Mouse (Mus musculus): Measurements from ENCODE around the gene Igsf9b. TPM values are rescaled to one million over a fixed set of nuclear protein-coding genes. Genes with fewer than 3 reads are reported as not detected.

Gene Igsf9b
- total RNA-seq, 2 experiments from 2014 or later: 74.3 to 75.7 TPM

DNA sequence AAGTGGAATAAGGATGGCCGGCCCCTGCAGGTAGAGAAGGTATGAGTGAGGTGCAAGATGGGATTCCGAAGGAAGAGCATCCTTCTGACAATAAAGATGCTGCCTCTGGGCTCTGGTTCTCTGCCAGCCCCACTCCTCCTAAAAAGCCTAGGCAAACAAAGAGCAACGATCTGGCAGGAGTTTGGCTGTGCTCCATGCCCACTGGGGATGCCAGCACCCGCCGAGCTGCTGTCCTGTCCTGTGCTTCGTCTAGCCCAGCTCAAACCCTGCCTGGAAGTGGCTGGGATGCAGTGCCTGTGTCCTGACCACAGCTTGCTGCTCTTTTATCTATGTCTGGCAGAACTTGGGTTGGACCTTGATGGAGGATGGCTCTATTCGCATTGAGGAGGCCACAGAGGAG lies 23.3 kb downstream of the Igsf9b start:
- DNase-seq (ENCODE audit: low spot score in 2 of 2): no peak
- intact Hi-C loops (cut with DNase I): no loop called here

DNA sequence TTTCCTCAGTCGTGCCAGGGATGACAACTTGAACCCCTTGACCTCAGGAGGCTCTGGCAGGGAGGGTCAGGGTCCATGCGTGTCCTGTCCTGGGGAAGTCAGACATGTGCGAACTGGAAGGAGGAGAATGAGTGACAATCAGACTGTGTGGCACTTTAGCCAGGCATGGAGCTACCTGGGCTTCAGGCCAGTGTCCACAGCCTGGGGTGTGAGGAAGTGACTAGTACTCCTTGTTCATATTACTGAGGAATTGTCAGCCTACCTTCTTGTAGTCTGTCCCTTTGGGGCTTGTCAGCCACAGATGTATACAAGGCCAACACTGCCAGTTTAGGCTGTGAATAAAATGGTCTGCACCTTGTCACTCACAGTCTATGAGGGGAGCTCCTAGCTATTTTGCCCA lies 24.4 kb downstream of the Igsf9b start:
- intact Hi-C loops (cut with DNase I): no loop called here
- DNase-seq (ENCODE audit: low spot score in 2 of 2): no peak

DNA sequence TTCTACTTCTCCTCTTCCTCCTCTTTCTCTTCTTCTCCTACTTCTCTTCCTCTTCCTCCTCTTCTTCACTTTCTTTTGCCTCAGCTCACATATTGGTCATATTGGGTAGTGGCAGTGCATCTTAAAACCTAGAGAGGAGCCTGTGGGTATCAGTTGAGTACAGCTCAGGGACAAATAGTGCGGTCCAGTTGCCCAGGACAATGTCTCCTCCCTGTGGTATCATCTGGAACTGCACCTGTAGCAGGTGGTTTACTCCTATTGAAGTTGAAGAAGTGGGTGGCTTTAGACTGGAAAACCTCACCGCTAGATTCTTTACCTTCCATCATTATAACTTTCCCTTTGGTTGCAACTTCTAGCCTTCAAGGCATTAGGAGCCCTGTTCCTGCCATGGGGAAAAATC lies 26.9 kb downstream of the Igsf9b start:
- peak; percentile 82 to 87 for DNase-seq (ENCODE audit: low spot score in 2 of 2)

DNA sequence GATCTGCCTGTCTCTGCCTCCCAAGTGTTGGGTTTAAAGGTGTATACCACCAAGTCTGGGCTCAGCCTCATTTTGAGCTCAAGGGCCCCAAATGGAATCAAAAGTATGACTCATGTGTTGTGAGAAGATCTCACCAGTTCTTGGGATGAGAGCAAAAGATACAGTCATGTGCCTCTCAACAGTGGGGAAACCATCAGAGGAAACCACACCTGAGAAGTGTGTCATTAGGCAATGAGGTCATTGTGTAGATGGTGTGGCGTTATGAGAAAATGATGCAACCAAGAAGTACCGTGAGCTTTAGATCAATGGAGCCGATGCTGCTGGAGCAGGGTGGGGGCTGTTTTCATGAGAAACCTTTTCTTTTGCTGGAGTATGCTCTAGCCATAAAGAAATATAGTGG lies 28.6 kb downstream of the Igsf9b start:
- intact Hi-C loops (cut with DNase I): loop anchor here (5.0 kb wide), 2 partner anchors 220 to 280 kb away; no protein-coding TSS in a partner anchor
- DNase-seq (ENCODE audit: low spot score in 2 of 2): no peak

More for the DNA sequence above, 26.9 kb downstream of the Igsf9b start:
- intact Hi-C loops (cut with DNase I): loop anchor here (5.0 kb wide), 2 partner anchors 219 to 279 kb away; no protein-coding TSS in a partner anchor

DNA sequence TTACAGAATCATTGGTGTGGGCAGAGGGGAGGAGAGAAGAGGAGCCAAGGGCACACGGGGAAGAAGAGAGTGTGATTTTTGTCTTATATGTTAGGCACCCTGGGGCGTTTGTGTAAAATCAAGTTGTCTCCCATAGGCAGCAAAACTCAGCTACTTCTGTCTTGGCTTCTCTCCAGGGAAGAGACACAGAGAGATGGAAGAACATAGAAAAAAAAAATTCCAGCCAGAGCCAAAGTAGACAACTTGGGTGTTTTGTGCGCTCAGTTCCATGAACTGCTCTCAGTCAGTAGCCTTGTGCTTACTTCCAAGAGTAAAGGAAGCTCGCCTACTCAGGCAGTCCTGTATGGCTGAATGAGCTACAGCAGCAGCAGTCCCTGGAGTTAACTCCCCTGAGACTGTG lies 31.4 kb downstream of the Igsf9b start:
- intact Hi-C loops (cut with DNase I): no loop called here
- DNase-seq (ENCODE audit: low spot score in 2 of 2): no peak

DNA sequence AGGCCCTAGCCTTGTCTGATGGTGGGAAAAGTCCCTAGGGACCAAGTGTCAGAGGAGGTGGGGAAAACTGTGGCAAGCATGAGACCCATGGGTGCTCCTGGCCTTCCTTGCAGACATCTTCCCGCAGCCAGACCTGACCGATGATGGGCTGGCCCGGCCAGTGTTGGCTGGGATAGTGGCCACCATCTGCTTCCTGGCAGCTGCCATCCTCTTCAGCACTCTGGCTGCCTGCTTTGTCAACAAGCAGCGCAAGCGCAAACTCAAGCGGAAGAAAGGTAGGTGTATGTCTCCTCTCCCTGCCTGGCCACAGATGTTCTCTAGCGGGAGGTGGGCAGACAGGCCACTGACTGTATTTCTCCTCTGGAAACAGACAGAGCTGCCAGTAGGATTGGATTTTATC lies 32.5 kb downstream of the Igsf9b start:
- intact Hi-C loops (cut with DNase I): no loop called here
- no peak for DNase-seq (ENCODE audit: low spot score in 2 of 2)

DNA sequence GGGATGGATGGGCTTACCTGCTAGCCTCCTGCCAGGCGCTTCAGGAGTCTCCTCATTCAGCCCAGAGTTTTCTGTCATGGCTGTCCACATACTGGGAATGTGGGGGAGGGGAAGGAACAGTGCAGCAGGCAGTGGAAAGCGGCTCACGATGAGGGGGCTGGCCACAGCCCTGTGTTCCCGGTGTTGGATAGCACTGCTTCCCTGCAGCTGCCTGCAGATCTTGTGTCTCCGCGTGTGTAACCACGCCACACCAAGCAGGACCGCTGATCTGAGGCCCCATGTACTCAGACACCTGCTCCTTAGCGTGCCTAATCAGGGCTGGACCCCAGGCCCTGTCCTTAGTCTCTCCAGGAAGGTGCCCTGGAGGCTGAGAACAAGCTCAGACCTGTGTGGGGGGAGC lies 35.9 kb downstream of the Igsf9b start:
- intact Hi-C loops (cut with DNase I): no loop called here
- DNase-seq (ENCODE audit: low spot score in 2 of 2): no peak

DNA sequence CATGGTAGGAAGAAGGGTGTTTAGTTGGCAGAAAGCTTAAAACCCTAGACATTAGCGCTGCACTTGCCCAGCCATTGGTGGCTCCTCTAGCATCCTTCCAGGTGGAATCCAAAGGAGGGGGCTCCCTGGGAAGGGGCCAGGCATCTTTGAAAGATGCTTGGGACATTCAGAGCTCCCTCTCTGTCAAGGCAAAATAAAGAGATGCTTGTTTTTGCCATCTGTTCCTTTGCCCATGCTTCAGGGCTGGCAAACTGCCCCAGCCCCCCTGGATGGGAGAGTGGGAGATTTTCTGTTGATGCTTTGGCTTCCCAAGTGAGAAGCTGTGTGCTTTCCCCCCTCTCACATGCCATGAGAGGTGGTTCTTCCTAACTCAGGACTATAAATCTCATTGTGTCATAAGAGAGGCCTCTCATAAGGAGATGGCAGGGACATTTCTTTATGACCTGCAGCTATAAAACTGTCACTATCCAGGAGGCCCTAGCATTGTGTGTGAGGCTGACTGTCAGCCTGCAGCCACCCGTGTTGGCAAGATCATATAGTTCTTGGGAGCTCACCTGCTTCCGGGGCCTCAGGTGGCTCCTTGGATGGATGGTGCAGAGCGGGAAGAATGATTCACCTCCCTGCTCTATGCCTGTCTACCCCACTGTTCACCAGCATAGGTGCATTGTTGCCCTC lies 38.1 kb downstream of the Igsf9b start:
- peak; percentile 49 to 62 for DNase-seq (ENCODE audit: low spot score in 2 of 2)
- intact Hi-C loops (cut with DNase I): no loop called here

DNA sequence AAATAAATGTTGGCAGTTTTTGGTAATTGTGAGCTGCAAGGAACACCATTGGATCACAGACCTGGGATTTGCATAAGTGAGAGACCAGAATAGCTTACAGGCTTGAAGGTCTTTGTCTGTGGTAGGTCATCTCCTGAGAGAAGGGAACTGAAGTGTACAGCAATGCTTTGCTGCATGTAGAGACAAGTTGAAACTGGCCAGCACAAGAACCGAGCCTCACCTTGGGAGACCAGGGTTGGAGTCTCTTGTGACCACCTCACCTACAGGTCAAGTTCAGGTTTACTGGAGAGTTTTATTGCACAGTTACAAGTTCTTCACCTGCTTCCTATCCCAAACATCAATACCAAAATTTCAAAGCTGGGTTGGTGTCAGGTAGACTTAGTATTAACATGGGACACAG lies 40.2 kb downstream of the Igsf9b start:
- intact Hi-C loops (cut with DNase I): no loop called here
- DNase-seq (ENCODE audit: low spot score in 2 of 2): no peak

DNA sequence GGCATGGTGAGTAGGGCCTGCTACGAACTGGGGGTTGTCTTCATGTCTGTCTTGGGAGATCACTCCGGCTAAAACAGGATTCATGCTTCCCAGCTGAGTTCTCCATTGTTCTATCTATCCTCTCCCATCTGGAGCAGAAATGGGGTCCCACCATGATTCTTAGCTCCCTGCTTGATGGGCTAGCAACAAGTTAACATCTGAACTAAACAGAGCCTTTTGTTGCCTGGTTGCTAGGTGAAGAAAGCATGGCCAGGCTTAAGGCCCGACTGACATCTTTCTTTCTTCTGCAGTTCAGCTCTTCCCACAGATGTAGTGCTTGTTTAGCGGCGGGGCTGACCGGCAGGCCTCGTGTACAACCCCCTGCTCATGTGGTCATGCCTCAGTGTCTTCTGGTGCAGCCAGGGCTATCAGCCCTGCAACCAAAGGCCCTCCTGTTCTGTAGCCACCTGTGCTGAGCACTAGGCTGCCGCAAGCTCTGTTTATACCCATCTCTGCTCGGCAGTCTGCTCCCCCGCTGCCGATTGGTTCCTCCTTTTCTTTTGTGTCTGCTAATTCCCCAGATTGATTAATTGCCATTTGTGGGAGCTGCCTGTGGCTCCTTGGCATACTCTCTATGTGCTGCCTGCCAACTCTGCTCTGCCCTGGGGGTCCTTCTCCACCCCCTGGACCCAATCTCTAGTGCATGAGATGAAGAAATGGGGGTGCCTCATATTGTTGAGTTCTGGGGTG lies 47.7 kb downstream of the Igsf9b start:
- DNase-seq (ENCODE audit: low spot score in 2 of 2): no peak
- intact Hi-C loops (cut with DNase I): no loop called here

DNA sequence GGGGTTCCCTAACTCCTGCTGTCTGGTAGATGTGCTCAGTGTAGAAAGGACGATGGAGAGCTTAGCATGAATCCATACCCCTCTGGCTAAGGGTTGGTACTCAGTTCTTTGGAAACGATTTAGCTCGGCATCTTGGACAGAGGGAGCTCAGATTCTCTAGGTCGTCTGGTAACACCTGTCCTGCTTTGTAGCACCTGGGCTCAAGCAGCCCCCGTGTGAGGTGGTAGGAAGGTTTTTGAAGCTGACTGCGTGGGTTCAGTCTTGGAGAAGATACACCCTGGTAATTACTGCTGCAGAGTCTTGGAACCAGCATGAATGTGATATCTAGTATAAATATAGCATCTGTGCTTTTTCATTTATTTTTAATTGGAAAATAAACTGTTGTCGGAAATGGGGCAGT lies 54.1 kb downstream of the Igsf9b start:
- intact Hi-C loops (cut with DNase I): no loop called here
- DNase-seq (ENCODE audit: low spot score in 2 of 2): no peak

DNA sequence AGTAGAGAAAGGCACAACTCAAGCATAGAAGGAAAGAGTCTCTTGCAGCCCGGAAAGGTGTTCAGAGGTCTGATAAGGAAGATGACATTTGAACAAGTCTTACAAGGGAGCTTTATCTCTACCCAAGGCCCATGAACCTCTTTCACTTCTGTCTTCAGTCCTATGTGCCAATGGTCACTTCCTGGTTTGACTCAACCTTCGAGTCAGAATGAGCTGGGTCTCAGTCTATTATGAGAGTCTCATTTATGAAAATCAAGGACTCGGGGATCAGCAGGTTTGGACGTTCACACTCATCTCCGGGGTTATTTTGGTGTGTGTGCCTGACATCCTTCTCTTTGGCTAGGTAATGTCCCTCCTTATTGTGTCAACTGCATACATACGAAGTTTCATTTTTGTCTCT lies 58.9 kb downstream of the Igsf9b start:
- intact Hi-C loops (cut with DNase I): no loop called here
- DNase-seq (ENCODE audit: low spot score in 2 of 2): no peak

DNA sequence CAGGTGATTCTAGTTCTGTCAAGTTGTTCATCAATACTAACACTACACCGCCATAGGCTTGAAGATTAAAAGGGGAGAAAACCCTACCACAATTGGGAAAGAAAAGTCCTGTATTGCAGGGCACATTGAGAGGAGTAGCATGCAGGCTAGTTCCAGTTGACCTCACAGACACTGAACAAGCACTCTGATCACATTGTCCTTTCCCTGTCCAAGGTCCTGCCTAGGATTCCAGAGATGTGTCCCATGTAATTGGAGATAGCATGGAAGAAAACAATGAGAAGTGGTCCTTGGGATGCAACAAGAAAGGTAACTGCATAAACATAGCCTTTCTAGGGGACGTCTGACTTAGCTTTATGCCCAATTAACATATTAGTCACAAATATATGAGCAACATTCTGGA lies 68.2 kb downstream of the Igsf9b start:
- no peak for DNase-seq (ENCODE audit: low spot score in 2 of 2)
- intact Hi-C loops (cut with DNase I): no loop called here

DNA sequence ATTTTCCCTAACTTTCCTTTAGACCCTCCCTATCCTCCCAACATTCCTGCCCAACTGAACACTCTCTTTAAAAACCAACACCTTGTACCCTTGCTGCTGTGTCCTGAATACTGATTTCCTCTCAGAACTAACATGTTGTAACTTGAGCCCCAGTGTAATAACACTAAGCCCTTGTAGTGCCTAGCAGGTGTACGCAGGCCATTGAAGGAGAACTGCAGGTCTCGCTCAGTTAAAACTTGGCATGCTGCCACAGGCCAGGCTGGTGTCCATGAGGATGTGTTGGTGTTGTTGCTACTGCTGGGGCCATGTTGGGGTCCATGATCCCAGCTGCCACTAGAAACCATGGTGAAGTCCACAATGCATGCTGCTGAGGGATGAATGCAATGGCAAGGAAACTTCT lies 70.1 kb downstream of the Igsf9b start:
- DNase-seq (ENCODE audit: low spot score in 2 of 2): no peak
- intact Hi-C loops (cut with DNase I): no loop called here

DNA sequence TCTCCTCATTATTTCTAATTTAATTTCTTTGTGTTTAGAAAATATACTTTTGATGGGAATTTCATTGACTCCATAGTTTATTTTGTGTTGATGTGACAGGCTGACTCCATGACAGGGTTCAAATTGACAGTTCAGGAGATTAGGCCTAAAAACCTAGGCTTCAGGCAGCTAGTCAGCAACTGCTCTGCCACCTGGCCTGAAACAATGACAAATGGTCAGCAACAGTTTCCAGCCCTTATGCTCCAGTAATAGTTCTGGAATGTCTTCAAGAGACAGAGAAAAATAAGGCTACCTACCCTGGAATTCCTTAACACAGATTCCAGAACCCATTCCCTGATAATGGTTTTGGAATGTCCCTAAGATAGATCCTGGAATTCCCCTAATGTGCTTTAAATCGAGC lies 76.7 kb downstream of the Igsf9b start:
- intact Hi-C loops (cut with DNase I): no loop called here
- no peak for DNase-seq (ENCODE audit: low spot score in 2 of 2)

DNA sequence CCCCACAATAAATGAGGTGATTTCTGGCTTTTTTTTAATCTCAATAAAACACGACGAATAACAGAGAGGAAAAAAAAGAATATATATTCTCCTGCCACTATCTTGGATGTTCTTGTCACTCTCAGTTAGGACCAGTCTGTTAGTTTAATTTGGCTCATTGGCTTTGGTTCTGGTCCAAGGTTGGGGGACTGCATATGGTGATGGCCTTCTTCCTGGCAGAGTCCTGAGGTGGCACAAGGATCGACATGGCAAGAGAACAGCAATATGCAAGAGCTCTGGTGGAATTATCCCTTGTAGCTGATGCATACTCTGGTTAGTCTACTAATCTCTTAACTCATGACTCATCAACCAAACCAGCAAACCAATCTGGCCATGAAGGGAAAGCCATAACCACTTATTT lies 87.9 kb downstream of the Igsf9b start:
- DNase-seq (ENCODE audit: low spot score in 2 of 2): no peak
- intact Hi-C loops (cut with DNase I): no loop called here

DNA sequence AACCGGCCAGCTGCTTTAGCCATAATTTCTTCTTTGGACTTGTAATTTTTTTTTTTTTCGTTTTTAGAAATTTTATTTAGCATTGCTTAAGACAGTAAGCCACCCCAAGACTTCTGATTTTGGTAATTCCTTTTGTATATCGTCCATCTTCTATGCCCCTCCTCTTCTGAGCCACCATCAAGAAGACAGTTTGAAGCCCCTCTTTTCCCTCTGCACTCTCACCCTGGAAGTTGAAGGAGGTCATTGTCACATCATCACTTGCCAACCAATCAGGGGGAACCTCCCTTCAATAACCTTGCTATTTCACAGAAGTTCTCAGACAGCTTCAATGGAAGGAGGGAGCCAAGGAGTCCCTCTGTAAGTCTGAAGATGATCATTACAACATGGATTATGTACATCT lies 97.5 kb downstream of the Igsf9b start, which contains the start of gene Spata19:
TSS of gene Spata19 (plus strand) at position 301 of the 400 bp plus-strand sequence.
- intact Hi-C loops (cut with DNase I): no loop called here
- no peak for DNase-seq (ENCODE audit: low spot score in 2 of 2)

DNA sequence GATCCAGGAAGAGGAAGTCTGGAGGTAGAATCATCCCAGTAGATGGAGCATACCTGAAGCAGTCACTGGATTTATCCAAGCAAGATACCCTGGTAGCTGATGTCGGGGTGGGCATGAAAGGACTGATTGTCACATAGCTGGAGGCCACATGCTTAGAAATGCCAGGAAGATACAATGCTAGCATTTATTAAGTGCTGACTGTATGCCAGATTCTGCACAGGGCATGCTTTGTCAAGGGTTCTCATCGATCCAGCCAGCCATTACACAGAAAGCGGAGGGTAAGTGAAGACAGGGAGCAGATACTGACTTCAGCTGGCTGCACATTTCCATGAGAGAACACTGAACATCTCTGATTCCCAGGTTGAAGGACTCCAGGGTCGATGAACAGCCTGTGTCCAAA lies 102.2 kb downstream of the Igsf9b start:
- intact Hi-C loops (cut with DNase I): no loop called here
- DNase-seq (ENCODE audit: low spot score in 2 of 2): peak in 1 of 2 experiments; percentile 16
